Mouse (Mus musculus) midbrain, embryonic 11.5 days (tissue): ENCODE data around the gene Pkn3. TPM values are rescaled to one million over a fixed set of nuclear protein-coding genes. Genes with fewer than 3 reads are reported as not detected.

Experiments used
- ATAC-seq: fragments of 200-750 bp; cut with Nextera tagmentation; 2 replicates; pipeline ENCODE4 v1.8.0; 2017; ENCODE audit warnings: moderate TSS enrichment, moderate library complexity; ENCODE audit not compliant: low FRiP score
- DNase-seq: peaks from one replicate; pipeline ENCODE4 v3.0.0; 2015; ENCODE audit warnings: low spot score; ENCODE audit errors: missing footprints
- H3K27ac ChIP-seq: fragments of 300-500 bp; sonication (generic); 2 replicates; pipeline ENCODE4 v1.5.1; 2014; ENCODE audit warnings: low read depth, low read length
- H3K27me3 ChIP-seq: fragments of 300-500 bp; sonication (generic); 2 replicates; pipeline ENCODE4 v1.6.1; 2014; ENCODE audit warnings: mild to moderate bottlenecking, low read length, moderate library complexity, mixed read lengths; ENCODE audit not compliant: control insufficient read depth, insufficient read depth
- H3K36me3 ChIP-seq: fragments of 300-500 bp; sonication (generic); 2 replicates; pipeline ENCODE4 v1.6.1; 2014; ENCODE audit warnings: mild to moderate bottlenecking, low read length, moderate library complexity, mixed read lengths; ENCODE audit not compliant: control insufficient read depth, insufficient read depth
- H3K4me1 ChIP-seq: fragments of 300-500 bp; sonication (generic); 2 replicates; pipeline ENCODE4 v1.6.1; 2014; ENCODE audit warnings: low read length; ENCODE audit not compliant: control insufficient read depth, insufficient read depth
- H3K4me2 ChIP-seq: fragments of 300-500 bp; sonication (generic); 2 replicates; pipeline ENCODE4 v1.6.1; 2014; ENCODE audit warnings: mild to moderate bottlenecking, moderate library complexity
- H3K4me3 ChIP-seq: fragments of 300-500 bp; sonication (generic); 2 replicates; pipeline ENCODE4 v1.5.1; 2014; ENCODE audit warnings: low read depth, low read length
- H3K9ac ChIP-seq: fragments of 300-500 bp; sonication (generic); 2 replicates; pipeline ENCODE4 v1.6.1; 2014; ENCODE audit warnings: low read length
- H3K9me3 ChIP-seq: fragments of 300-500 bp; sonication (generic); 2 replicates; pipeline ENCODE4 v1.6.1; 2016; ENCODE audit warnings: low read length; ENCODE audit not compliant: control insufficient read depth
- WGBS: fragments of 180-500 bp; shearing (Covaris S2); extraction: QIAGEN DNeasy Blood & Tissue Kit; methylation state at CpG from one replicate; pipeline ENCODE4 v1.1.7; 2014; 5-methylcytosine and 5-hydroxymethylcytosine counted together
- polyA plus RNA-seq: library from polyadenylated mRNA; unstranded; fragments of >200 nt; fragmentation: Nextera tagmentation; extraction: Ambion mirVana; gene quantifications from 2 replicates; pipeline ENCODE4 v1.2.1, GENCODE M21; 2014

The Pkn3 gene
- polyA plus RNA-seq, result 6.4 and 8.4 TPM in 2 replicates

- Histone ChIP-seq H3K4me3 (peak within 1 kb of the TSS; percentile 53), H3K36me3 (no peaks in the 10 kb centered on the region), H3K9ac (peak within 1 kb of the TSS; percentile 68), H3K9me3 (no peaks in the 10 kb centered on the region), H3K4me2 (peak within 1 kb of the TSS; percentile 98), H3K27ac (peak within 1 kb of the TSS; percentile 54; the same call in 1 of the 2 replicates), H3K4me1 (peaks cover 7% of the 10 kb centered on the region; the same call in 1 of the 2 replicates), H3K27me3 (no peaks in the 10 kb centered on the region)
- peak; percentile 99 for DNase-seq
- WGBS, result 1% methylated on average over 53 of the region's 53 CpGs
- ATAC-seq, result peak; percentile 81
These were observed at the start of gene Pkn3 for GRCm38 (mm10) chr2:30077502-30078348. Pkn3 (plus strand) TSS chr2:30077684.

- Histone ChIP-seq H3K9me3 (no peaks in the 10 kb centered on the region), H3K27ac (no peak overlapping the region), H3K4me3 (no peak overlapping the region), H3K9ac (no peak overlapping the region), H3K4me1 (no peaks in the 10 kb centered on the region), H3K4me2 (no peak overlapping the region), H3K27me3 (no peaks in the 10 kb centered on the region), H3K36me3 (peaks cover 26% of the 10 kb centered on the region)
- peak; percentile 81 for DNase-seq
- WGBS, result 62% methylated on average over 11 of the region's 11 CpGs
- ATAC-seq, result no peak
These were observed 45.1 kb upstream of the Pkn3 start for GRCm38 (mm10) chr2:30032244-30032846.

- Histone ChIP-seq H3K4me3 (no peak overlapping the region), H3K9me3 (no peaks in the 10 kb centered on the region), H3K27me3 (no peaks in the 10 kb centered on the region), H3K36me3 (peaks cover 26% of the 10 kb centered on the region), H3K4me2 (no peak overlapping the region), H3K27ac (no peak overlapping the region), H3K4me1 (no peaks in the 10 kb centered on the region), H3K9ac (no peak overlapping the region)
- DNase-seq, result peak; percentile 82
- WGBS, result 66% methylated on average over 6 of the region's 6 CpGs
- ATAC-seq, result no peak
These were observed 44.5 kb upstream of the Pkn3 start for GRCm38 (mm10) chr2:30032957-30033356.

GRCm38 (mm10) chr2:30037762-30038161 lies 39.7 kb upstream of the Pkn3 start:
- no peaks in the 10 kb centered on the region for H3K4me1 ChIP-seq
- no peak overlapping the region for H3K27ac ChIP-seq
- ATAC-seq (no peak), DNase-seq (no peak)
- no peak overlapping the region for H3K9ac ChIP-seq
- 83% methylated on average over 2 of the region's 2 CpGs for WGBS
- no peak overlapping the region for H3K4me3 ChIP-seq
- H3K36me3 ChIP-seq, result peaks cover 2% of the 10 kb centered on the region; the same call in 1 of the 2 replicates
- no peak overlapping the region for H3K4me2 ChIP-seq
- no peaks in the 10 kb centered on the region for H3K9me3 ChIP-seq
- H3K27me3 ChIP-seq, result no peaks in the 10 kb centered on the region

- DNase-seq (no peak), ATAC-seq (no peak)
- H3K9ac ChIP-seq, result no peak overlapping the region
- WGBS, result 95% methylated on average over 10 of the region's 10 CpGs
- no peak overlapping the region for H3K4me3 ChIP-seq
- H3K4me2 ChIP-seq, result no peak overlapping the region
- H3K27ac ChIP-seq, result no peak overlapping the region
- no peaks in the 10 kb centered on the region for H3K9me3 ChIP-seq
- H3K4me1 ChIP-seq, result no peaks in the 10 kb centered on the region
- H3K36me3 ChIP-seq, result peaks cover 2% of the 10 kb centered on the region; the same call in 1 of the 2 replicates
- H3K27me3 ChIP-seq, result no peaks in the 10 kb centered on the region
These were observed 39.1 kb upstream of the Pkn3 start for GRCm38 (mm10) chr2:30038370-30038769.

- no peak overlapping the region for H3K4me2 ChIP-seq
- H3K27me3 ChIP-seq, result no peaks in the 10 kb centered on the region
- H3K4me3 ChIP-seq, result no peak overlapping the region
- DNase-seq (no peak), ATAC-seq (no peak)
- H3K9me3 ChIP-seq, result no peaks in the 10 kb centered on the region
- no peak overlapping the region for H3K9ac ChIP-seq
- H3K4me1 ChIP-seq, result no peaks in the 10 kb centered on the region
- peaks cover 2% of the 10 kb centered on the region; the same call in 1 of the 2 replicates for H3K36me3 ChIP-seq
- H3K27ac ChIP-seq, result no peak overlapping the region
These were observed 37.8 kb upstream of the Pkn3 start for GRCm38 (mm10) chr2:30039687-30040086.

- H3K27ac ChIP-seq, result no peak overlapping the region
- peak; percentile 50; the same call in 1 of the 2 replicates for ATAC-seq
- 10% methylated on average over 4 of the region's 4 CpGs for WGBS
These were observed 35.0 kb upstream of the Pkn3 start for GRCm38 (mm10) chr2:30042445-30042844.

GRCm38 (mm10) chr2:30044550-30044949 lies 32.9 kb upstream of the Pkn3 start:
- no peak overlapping the region for H3K27ac ChIP-seq
- no peak overlapping the region for H3K4me3 ChIP-seq
- no peaks in the 10 kb centered on the region for H3K27me3 ChIP-seq
- no peak overlapping the region for H3K4me2 ChIP-seq
- WGBS, result 81% methylated on average over 5 of the region's 5 CpGs
- no peaks in the 10 kb centered on the region for H3K9me3 ChIP-seq
- no peaks in the 10 kb centered on the region for H3K36me3 ChIP-seq
- H3K4me1 ChIP-seq, result no peaks in the 10 kb centered on the region
- no peak for ATAC-seq
- H3K9ac ChIP-seq, result no peak overlapping the region
- DNase-seq, result no peak

More at GRCm38 (mm10) chr2:30042445-30042844, 35.0 kb upstream of the Pkn3 start:
- no peak overlapping the region for H3K4me3 ChIP-seq
- no peaks in the 10 kb centered on the region for H3K27me3 ChIP-seq
- peak; percentile 93 for DNase-seq
- no peaks in the 10 kb centered on the region for H3K4me1 ChIP-seq
- H3K4me2 ChIP-seq, result no peak overlapping the region
- H3K9me3 ChIP-seq, result no peaks in the 10 kb centered on the region
- no peaks in the 10 kb centered on the region for H3K36me3 ChIP-seq
- H3K9ac ChIP-seq, result no peak overlapping the region

GRCm38 (mm10) chr2:30047127-30047526 lies 30.4 kb upstream of the Pkn3 start:
- Histone ChIP-seq H3K4me1 (no peaks in the 10 kb centered on the region), H3K27ac (no peak overlapping the region), H3K9ac (no peak overlapping the region), H3K36me3 (no peaks in the 10 kb centered on the region), H3K4me2 (no peak overlapping the region), H3K27me3 (no peaks in the 10 kb centered on the region), H3K4me3 (no peak overlapping the region), H3K9me3 (no peaks in the 10 kb centered on the region)
- no peak for DNase-seq
- WGBS, result 94% methylated on average over 6 of the region's 6 CpGs
- no peak for ATAC-seq
